Mouse (Mus musculus) gastrocnemius, postnatal 36 days (tissue): ENCODE measurements at regions not wholly inside any gene's neighbourhood (a gene's known extent, or its start where the extent isn't known, plus 50 kb on each side); places are given as distances from the start of the nearest gene placed in this dataset.
A peak's percentile ranks its signal among the peaks of the same experiment; 100 is the strongest.

Source experiments
- DNase-seq, 2 experiments: peaks; one replicate each; pipeline ENCODE4 v3.0.0; 2022
- intact Hi-C: fragments of 180-260 bp; cut with DNase I; formaldehyde crosslinking; loops from one replicate; pipeline ENCODE4 v1.15.1; 2025

GRCm38 (mm10) chr4:83915871-83916270 is 390.5 kb downstream of the Ccdc171 start:
- intact Hi-C loops, result no loop called here

DNA sequence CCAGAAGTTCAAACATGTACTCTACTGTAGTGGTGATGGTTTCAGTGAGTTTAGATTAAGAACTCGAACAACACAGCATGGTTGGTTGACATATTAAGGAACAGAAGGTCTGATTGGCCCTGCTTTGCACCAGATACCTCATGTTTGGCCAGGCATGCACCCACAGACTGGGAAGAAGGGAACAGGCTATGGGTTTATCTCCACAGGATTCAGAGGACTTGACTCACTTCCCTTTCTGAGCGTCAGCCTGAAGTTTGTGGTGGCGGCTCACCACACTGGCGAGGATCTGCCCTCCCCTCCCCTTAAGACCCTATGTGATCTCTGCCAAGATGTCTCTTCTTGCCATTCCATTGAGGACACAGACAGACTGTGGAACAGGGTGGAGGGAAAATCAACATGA is 391.7 kb downstream of the Ccdc171 start:
- intact Hi-C loops, result no loop called here
- no peak for DNase-seq

More at GRCm38 (mm10) chr4:83915871-83916270, 390.5 kb downstream of the Ccdc171 start:
- DNase-seq, result no peak

GRCm38 (mm10) chr4:83918093-83918492 is 392.7 kb downstream of the Ccdc171 start:
- intact Hi-C loops, result no loop called here

DNA sequence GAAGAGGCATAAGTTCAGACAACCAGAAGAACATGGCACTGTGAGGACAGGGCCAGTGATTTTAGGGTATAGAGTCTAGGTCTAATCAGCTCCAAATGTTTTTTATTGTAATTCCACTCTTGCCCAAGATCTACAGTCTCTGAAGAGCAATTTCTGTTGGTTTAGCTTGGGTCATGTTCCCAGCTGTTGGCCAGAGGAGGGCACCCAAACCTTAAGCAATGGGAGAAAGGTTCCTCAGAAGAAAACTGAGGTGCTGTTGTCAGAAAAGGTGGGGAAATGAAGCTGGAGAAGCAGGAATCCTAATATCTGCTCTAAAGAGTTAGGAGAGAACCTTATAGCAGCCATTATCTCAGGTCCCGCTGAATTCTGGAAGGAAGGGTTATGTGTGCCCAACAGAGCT is 393.7 kb downstream of the Ccdc171 start:
- intact Hi-C loops, result no loop called here
- DNase-seq, result no peak

More at GRCm38 (mm10) chr4:83918093-83918492, 392.7 kb downstream of the Ccdc171 start:
- DNase-seq, result no peak

GRCm38 (mm10) chr4:83925118-83925842 is 399.9 kb downstream of the Ccdc171 start:
- intact Hi-C loops, result no loop called here
- no peak for DNase-seq

DNA sequence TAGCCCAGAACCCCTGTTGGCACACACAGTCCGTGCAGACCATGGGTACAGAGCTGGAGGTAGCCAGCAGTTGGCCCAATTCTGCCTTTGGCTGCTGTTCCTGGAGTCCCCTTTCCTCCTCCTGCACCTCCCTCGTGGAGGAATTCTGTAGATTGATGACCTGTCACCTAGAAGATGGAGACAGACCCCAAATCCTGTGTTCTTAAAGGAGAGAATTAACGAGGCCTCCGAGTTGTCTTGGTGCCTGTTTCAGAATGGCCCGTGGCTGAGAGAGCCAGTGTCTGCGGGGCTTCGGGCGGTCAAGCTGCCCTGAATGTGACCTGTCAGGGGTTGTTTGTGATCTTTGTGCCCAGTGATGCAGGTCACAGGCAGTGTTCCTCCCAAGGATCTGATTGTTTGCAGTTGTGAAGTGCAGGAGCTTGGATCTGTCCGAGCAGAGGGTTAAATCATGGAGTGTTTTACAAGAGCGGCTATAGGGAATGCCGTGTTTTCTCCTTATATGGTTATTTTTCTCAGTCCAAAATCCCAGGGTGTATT is 400.9 kb downstream of the Ccdc171 start:
- intact Hi-C loops, result no loop called here
- DNase-seq, result no peak

DNA sequence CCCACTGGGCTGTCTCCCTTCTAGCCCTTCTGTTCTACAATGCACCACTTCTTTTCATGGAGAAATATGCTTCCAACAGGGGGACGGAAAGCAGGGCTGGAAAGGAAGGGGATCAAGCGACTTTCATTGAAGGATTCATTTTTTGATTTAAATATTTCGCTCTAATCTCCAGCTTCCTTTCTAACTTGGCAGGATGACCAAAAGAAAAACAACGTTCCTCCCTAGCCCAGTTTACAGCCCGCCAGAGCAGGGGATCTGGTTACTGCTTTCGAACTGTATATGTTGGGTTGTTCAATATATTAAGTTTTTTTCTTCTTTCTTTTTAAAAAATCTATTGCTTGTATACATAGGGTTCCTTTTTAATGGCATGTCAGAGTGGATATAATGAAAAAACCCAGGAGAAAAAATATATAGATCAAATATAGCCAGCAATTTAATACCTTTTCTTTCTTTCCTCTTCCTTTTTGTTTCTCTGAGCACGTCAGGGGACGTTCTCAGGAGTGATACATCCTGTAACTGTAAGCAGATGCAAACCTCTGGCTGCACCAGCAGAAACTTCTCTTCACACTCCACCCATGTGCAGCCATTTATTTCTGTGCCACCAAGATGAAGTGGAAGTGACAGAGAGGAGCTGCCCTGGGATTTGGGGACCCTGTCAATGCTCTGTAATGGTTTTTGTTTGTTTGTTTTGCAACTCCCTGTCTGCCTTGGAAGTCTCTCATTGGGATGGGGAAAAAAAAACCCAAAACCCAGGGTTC is 406.7 kb downstream of the Ccdc171 start:
- intact Hi-C loops, result no loop called here
- no peak for DNase-seq

DNA sequence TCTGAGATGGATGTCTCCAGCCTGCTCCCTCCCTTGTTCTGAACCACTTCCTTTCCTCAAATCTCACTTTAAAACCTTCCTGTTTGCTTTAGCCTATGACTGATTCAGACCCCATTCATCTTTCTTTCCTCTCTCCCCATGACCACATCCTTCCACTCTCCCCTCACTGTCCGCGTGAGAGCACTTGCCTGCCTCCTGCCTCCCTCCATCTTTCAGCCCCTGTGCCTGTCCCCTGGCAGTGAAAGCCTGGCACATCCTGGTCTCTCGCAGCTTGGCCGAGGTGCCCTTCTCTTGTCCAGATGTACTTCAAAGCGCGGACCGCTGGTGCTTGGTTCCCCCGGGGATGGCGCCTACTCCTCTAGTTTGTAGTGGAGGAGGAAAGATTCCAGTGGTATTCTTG is 416.3 kb downstream of the Ccdc171 start:
- intact Hi-C loops, result no loop called here
- no peak for DNase-seq

- intact Hi-C loops, result no loop called here
- DNase-seq, result no peak
Observed at GRCm38 (mm10) chr4:83949612-83950011, 424.3 kb downstream of the Ccdc171 start.

DNA sequence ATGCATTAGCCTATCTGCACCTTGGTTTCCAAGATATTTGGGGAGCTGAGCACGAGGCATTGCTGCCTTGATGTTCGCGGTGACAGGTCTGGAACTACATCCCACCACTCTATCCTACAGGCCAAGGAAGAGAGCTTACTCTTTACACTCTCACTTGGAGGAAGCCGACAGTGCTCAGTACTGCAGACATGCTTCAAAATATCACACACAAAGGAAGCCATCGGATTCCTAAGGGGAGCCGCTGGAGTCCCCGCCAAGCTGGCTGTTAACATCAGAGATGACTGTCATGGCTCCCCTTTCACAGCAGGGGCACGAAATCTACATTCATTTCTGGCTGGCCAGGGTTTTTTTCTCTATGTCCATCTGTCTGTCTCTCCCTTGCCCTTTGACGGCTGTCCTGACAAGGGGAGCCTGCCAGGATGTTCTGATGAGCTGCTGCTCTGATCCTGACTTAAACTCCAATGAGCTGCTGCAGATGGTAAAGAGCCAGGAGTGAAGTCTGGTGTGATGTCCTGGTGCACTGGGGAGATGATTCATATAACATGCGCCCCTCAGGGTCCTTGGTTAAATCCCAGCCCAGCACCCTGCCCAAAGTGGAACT is 425.6 kb downstream of the Ccdc171 start:
- intact Hi-C loops, result no loop called here

GRCm38 (mm10) chr4:83956252-83956904 is 431.0 kb downstream of the Ccdc171 start:
- intact Hi-C loops, result no loop called here
- DNase-seq, result no peak

More for the DNA sequence above, 425.6 kb downstream of the Ccdc171 start:
- no peak for DNase-seq

- intact Hi-C loops, result no loop called here
- no peak for DNase-seq
Observed at GRCm38 (mm10) chr4:83957217-83957692, 431.9 kb downstream of the Ccdc171 start.

DNA sequence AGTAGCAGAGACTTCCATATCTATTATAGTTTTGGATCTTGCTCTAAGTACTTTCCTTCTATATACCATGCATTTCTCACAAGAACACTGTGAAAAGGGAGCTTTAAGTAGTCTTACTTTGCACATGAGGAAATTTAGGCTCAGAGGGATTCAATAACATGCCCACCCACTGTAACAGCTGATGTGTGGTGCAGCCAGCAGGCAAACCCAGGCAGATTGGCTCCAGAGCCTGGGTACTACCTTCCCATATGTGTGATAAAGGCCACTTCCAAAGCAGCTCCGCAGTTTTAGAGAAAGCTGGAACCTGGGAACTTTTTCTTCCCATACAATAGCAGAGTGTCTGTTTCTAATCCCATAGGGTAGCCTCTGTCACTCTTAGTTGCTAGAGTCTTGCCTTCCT is 441.6 kb downstream of the Ccdc171 start:
- no peak for DNase-seq
- intact Hi-C loops, result no loop called here

- no peak for DNase-seq
- intact Hi-C loops, result loop anchor here (5.0 kb wide), 1 partner anchor 49 kb away; no protein-coding TSS in a partner anchor
Observed at GRCm38 (mm10) chr4:83973162-83973561, 447.8 kb downstream of the Ccdc171 start.

- peak in 1 of 2 experiments; percentile 18 for DNase-seq
- intact Hi-C loops, result loop anchor here (5.0 kb wide), 1 partner anchor 48 kb away; no protein-coding TSS in a partner anchor
Observed at GRCm38 (mm10) chr4:83974214-83975012, 449.1 kb downstream of the Ccdc171 start.

- intact Hi-C loops, result no loop called here
- DNase-seq, result no peak
Observed at GRCm38 (mm10) chr4:83975569-83975968, 450.2 kb downstream of the Ccdc171 start.

GRCm38 (mm10) chr4:83976067-83976466 is 450.7 kb downstream of the Ccdc171 start:
- intact Hi-C loops, result no loop called here
- DNase-seq, result no peak

GRCm38 (mm10) chr4:83979088-83979487 is 453.7 kb downstream of the Ccdc171 start:
- intact Hi-C loops, result no loop called here

GRCm38 (mm10) chr4:83984671-83985391 is 459.5 kb downstream of the Ccdc171 start:
- DNase-seq, result peak; percentile 44 to 51
- intact Hi-C loops, result loop anchor here (10.0 kb wide), 1 partner anchor 190 kb away; no protein-coding TSS in a partner anchor

More at GRCm38 (mm10) chr4:83979088-83979487, 453.7 kb downstream of the Ccdc171 start:
- DNase-seq, result no peak
